Mouse (Mus musculus) small intestine, adult 2 months (tissue): ENCODE data around the gene Csnk1g2.

Experiments used
- CTCF ChIP-seq: fragments of 200-500 bp; IDR thresholded peaks from 2 replicates; pipeline ENCODE4 v1.5.1; 2012; ENCODE audit warnings: low read depth, mild to moderate bottlenecking, control low read depth, inconsistent platforms, low read length, moderate library complexity, mixed read lengths; ENCODE audit not compliant: insufficient replicate concordance, insufficient read length; ENCODE audit errors: extremely low read depth
- POLR2A ChIP-seq: fragments of 200-500 bp; IDR thresholded peaks from 2 replicates; pipeline ENCODE4 v1.6.1; 2012; ENCODE audit warnings: low read depth, mild to moderate bottlenecking, control low read depth, inconsistent platforms, low read length, moderate library complexity

GRCm38 (mm10) chr10:80650392-80650791 lies 27.8 kb downstream of the Csnk1g2 start:
- TF ChIP-seq POLR2A (no peak), CTCF (no peak)
